Mouse (Mus musculus) ES-E14 (cell line): ENCODE results near the gene Zfp628. TPM values are rescaled to one million over a fixed set of nuclear protein-coding genes. Genes with fewer than 3 reads are reported as not detected.

Source experiments
- DNase-seq: peaks from one replicate; pipeline ENCODE4 v3.0.0-alpha.2; 2013; ENCODE audit warnings: low read depth, low spot score
- H3K27ac ChIP-seq: 2 replicates; pipeline ENCODE4 v1.5.1; 2012; ENCODE audit warnings: low read depth, mild to moderate bottlenecking, low read length, moderate library complexity, mixed read lengths; ENCODE audit not compliant: poor library complexity, insufficient read depth, severe bottlenecking
- H3K36me3 ChIP-seq: 2 replicates; pipeline ENCODE4 v1.6.1; 2012; ENCODE audit warnings: mild to moderate bottlenecking, low read length, moderate library complexity, mixed read lengths; ENCODE audit not compliant: control insufficient read depth, poor library complexity, insufficient read depth, severe bottlenecking
- H3K4me1 ChIP-seq, 2 experiments: fragments of 150-350 bp in 1 of 2; sonication (generic) in 1 of 2; 2 replicates each; pipeline ENCODE4 v1.6.1; 2012; ENCODE audit warnings: low read length in 2 of 2, mild to moderate bottlenecking in 1 of 2, mixed read lengths in 1 of 2; ENCODE audit not compliant: control insufficient read depth in 2 of 2, insufficient read depth in 2 of 2, poor library complexity in 1 of 2
- H3K4me3 ChIP-seq, 2 experiments: fragments of 150-350 bp in 1 of 2; sonication (generic) in 1 of 2; 2 replicates each; pipeline ENCODE4 v1.5.1; 2012; ENCODE audit warnings: low read length in 2 of 2, low read depth in 1 of 2, mild to moderate bottlenecking in 1 of 2, mixed read lengths in 1 of 2; ENCODE audit not compliant: insufficient read depth in 1 of 2, poor library complexity in 1 of 2, severe bottlenecking in 1 of 2
- H3K9ac ChIP-seq: 2 replicates; pipeline ENCODE4 v1.6.1; 2012; ENCODE audit warnings: low read depth, mild to moderate bottlenecking, low read length, mixed read lengths; ENCODE audit not compliant: poor library complexity, insufficient read depth, severe bottlenecking
- H3K9me3 ChIP-seq: fragments of 150-350 bp; sonication (generic); 2 replicates; pipeline ENCODE4 v1.6.1; 2012; ENCODE audit warnings: low read depth, mild to moderate bottlenecking, low read length; ENCODE audit not compliant: control insufficient read depth, insufficient read depth
- CHD2 ChIP-seq: IDR thresholded peaks from 2 replicates; pipeline ENCODE4 v1.6.1; 2014; ENCODE audit warnings: mild to moderate bottlenecking, low read depth, low read length, inconsistent platforms
- HCFC1 ChIP-seq: IDR thresholded peaks from 2 replicates; pipeline ENCODE4 v1.6.1; 2012; ENCODE audit warnings: low read length, inconsistent platforms, borderline replicate concordance; ENCODE audit not compliant: insufficient read depth
- MAFK ChIP-seq: IDR thresholded peaks from 2 replicates; pipeline ENCODE4 v1.6.1; 2014; ENCODE audit warnings: mild to moderate bottlenecking, low read depth, low read length, inconsistent platforms; ENCODE audit not compliant: insufficient read depth
- ZC3H11A ChIP-seq: IDR thresholded peaks from 2 replicates; pipeline ENCODE4 v1.6.1; 2012; ENCODE audit warnings: low read depth, mild to moderate bottlenecking, inconsistent platforms, low read length, borderline replicate concordance
- ZNF384 ChIP-seq: IDR thresholded peaks from 2 replicates; pipeline ENCODE4 v1.6.1; 2012; ENCODE audit warnings: low read depth, low read length, inconsistent platforms
- in situ Hi-C, 2 experiments: fragments of 600-800 bp; cut with MboI; formaldehyde crosslinking; loops; one replicate each; pipeline ENCODE4 v1.15.1; 2025; ENCODE audit warnings: low sequenced_read_pairs in 2 of 2, inconsistent platforms in 1 of 2; ENCODE audit not compliant: unreplicated experiment in 2 of 2
- total RNA-seq: library from RNA; depleted of rRNA; stranded (reverse); fragments of 300-350 nt; gene quantifications from 2 replicates; pipeline ENCODE4 v1.2.3, GENCODE M21; 2012; rRNA removed

The Zfp628 gene
- total RNA-seq, 1 experiment = 4.0 TPM

- no peaks in the 10 kb centered on the region for H3K36me3 ChIP-seq
- no peak overlapping the region for H3K9ac ChIP-seq
- in situ Hi-C loops = no loop called here
- no peak for DNase-seq
- no peaks in the 10 kb centered on the region for H3K9me3 ChIP-seq
- no peak overlapping the region for H3K27ac ChIP-seq
- TF ChIP-seq HCFC1 (no peak), MAFK (no peak), ZNF384 (no peak), ZC3H11A (no peak), CHD2 (no peak)
- H3K4me1 ChIP-seq = no peaks in the 10 kb centered on the region
- H3K4me3 ChIP-seq = no peak overlapping the region
Measured at GRCm38 (mm10) chr7:4957361-4957760, 42.3 kb downstream of the Zfp628 start.

DNA sequence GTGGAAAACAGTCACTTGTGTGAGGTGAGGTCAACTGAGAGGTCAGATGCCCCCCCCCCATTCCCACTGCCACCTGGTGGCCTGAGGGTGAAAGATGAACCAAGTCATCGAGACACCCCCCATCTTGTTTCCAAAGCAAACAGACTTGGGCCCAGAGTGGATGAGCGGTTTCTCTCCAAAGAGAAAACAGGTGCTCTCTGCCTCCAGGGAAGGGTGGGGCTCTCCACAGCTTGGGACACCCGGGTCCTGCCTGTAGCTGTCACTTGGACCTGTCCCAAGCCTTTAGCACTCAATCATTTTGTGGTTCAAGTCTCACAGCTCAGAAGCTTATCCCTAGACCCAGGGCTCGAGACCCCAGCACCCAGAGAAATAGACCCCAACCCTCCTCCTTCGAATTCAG is 48.5 kb downstream of the Zfp628 start:
- in situ Hi-C loops = no loop called here
- Histone ChIP-seq H3K9me3 (no peaks in the 10 kb centered on the region), H3K4me3 (no peak overlapping the region), H3K4me1 (peaks cover 0 to 6% of the 10 kb centered on the region in 2 experiments; a peak in 1 of 4 replicates), H3K36me3 (no peaks in the 10 kb centered on the region), H3K9ac (no peak overlapping the region), H3K27ac (no peak overlapping the region)
- TF ChIP-seq CHD2 = no peak
- no peak for TF ChIP-seq MAFK
- TF ChIP-seq HCFC1 = no peak
- TF ChIP-seq ZNF384 = no peak
- TF ChIP-seq ZC3H11A = no peak
- DNase-seq = no peak

GRCm38 (mm10) chr7:4964272-4964671 is 49.3 kb downstream of the Zfp628 start, which contains the start of gene Sbk2:
Gene Sbk2, minus strand, starts transcription at chr7:4964406.
- no peaks in the 10 kb centered on the region for H3K9me3 ChIP-seq
- peak; percentile 77 for DNase-seq
- H3K27ac ChIP-seq = no peak within 1 kb of the TSS
- TF ChIP-seq ZNF384 (no peak), MAFK (no peak), ZC3H11A (no peak), HCFC1 (no peak), CHD2 (no peak)
- H3K36me3 ChIP-seq = no peaks in the 10 kb centered on the region
- H3K4me3 ChIP-seq = no peak within 1 kb of the TSS
- H3K9ac ChIP-seq = no peak within 1 kb of the TSS
- in situ Hi-C loops = no loop called here
- peaks cover 0 to 6% of the 10 kb centered on the region in 2 experiments; a peak in 1 of 4 replicates for H3K4me1 ChIP-seq

DNA sequence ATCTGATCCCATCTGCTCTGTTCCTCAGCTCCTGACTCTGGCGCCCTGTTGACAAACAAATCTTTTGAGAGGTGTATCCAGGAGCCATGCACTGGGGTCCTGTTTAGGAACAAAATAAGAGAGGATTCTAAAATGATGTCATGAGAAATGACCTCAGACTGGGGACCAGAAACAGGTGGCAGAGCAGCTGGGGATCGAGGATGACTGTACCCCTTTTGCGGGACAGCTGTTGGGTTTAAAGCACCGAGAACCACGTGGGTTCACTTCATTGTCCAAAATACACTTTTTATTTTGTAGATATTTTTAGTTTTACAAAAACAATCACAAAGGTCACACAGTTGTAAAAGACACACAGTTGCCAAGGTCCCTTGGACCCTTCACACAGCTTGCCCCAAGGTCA is 50.0 kb downstream of the Zfp628 start:
- no peaks in the 10 kb centered on the region for H3K36me3 ChIP-seq
- H3K9me3 ChIP-seq = no peaks in the 10 kb centered on the region
- no peak overlapping the region for H3K4me3 ChIP-seq
- TF ChIP-seq CHD2 (no peak), MAFK (no peak), ZNF384 (no peak), HCFC1 (no peak), ZC3H11A (no peak)
- no peak overlapping the region for H3K27ac ChIP-seq
- no peak overlapping the region for H3K9ac ChIP-seq
- peaks cover 0 to 6% of the 10 kb centered on the region in 2 experiments; a peak in 1 of 4 replicates for H3K4me1 ChIP-seq
- in situ Hi-C loops = no loop called here
- DNase-seq = no peak

DNA sequence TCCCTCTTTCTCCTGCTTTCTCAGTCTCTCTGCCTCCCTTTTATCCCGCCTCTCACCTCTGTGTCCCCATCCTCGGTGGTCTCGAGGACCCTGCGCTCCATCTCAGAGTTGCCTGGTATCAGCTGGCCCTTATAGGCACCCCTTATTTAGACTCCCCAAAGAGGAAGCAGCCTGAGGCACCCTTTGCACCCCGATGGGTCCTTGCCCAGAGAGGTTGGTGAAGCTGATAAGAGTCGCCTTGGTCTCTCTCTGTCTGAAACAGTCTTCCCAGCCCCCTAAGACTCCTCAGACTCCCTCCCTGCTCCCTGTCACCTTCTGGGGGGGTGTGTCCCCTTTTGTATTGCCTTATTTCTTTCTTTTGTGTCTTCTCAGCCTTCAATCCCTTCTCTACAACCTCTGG is 56.1 kb downstream of the Zfp628 start, which contains the start of gene Sbk3:
Gene Sbk3, minus strand, starts transcription at position 101 of the 400 bp plus-strand sequence.
- TF ChIP-seq CHD2 (no peak), ZC3H11A (no peak), ZNF384 (no peak), MAFK (no peak), HCFC1 (no peak)
- Histone ChIP-seq H3K9me3 (no peaks in the 10 kb centered on the region), H3K36me3 (no peaks in the 10 kb centered on the region), H3K4me1 (no peaks in the 10 kb centered on the region), H3K9ac (no peak within 1 kb of the TSS), H3K4me3 (no peak within 1 kb of the TSS), H3K27ac (no peak within 1 kb of the TSS)
- in situ Hi-C loops = no loop called here
- no peak for DNase-seq

Other genes with a start within 250 kb of the Zfp628 start
- gene Hspbp1, start 230.1 kb upstream of the Zfp628 start, total RNA-seq = 56.6 and 61.2 TPM in 2 replicates
- gene Brsk1, start 224.6 kb upstream of the Zfp628 start, total RNA-seq = 20.7 and 26.2 TPM in 2 replicates
- gene Tmem150b, start 190.0 kb upstream of the Zfp628 start, total RNA-seq = 0.53 and 0.94 TPM in 2 replicates
- 68.4 and 121 TPM in 2 replicates for gene Kmt5c, start 175.1 kb upstream of the Zfp628 start, total RNA-seq
- 46.4 and 130 TPM in 2 replicates for gene Cox6b2, start 162.1 kb upstream of the Zfp628 start, total RNA-seq
- 0.11 TPM in 1 of 2 replicates, not detected in the other for gene Fam71e2, start 143.9 kb upstream of the Zfp628 start, total RNA-seq
- gene Il11, start 132.4 kb upstream of the Zfp628 start, total RNA-seq = 1.2 and 2.1 TPM in 2 replicates
- gene Tmem190, start 132.3 kb upstream of the Zfp628 start, total RNA-seq = not detected in 2 replicates
- gene Tmem238, start 125.6 kb upstream of the Zfp628 start, total RNA-seq = 13.0 and 27.7 TPM in 2 replicates
- 1,352 and 1,377 TPM in 2 replicates for gene Rpl28, start 122.3 kb upstream of the Zfp628 start, total RNA-seq
- 461 and 499 TPM in 2 replicates for gene Ube2s, start 102.6 kb upstream of the Zfp628 start, total RNA-seq
- 6.9 and 8.4 TPM in 2 replicates for gene Shisa7, start 70.5 kb upstream of the Zfp628 start, total RNA-seq
- 3.5 and 3.7 TPM in 2 replicates for gene Isoc2b, start 45.0 kb upstream of the Zfp628 start, total RNA-seq
- gene Isoc2a, start 38.1 kb upstream of the Zfp628 start, total RNA-seq = 13.0 and 16.1 TPM in 2 replicates
- gene Gm36210, start 8.7 kb upstream of the Zfp628 start, total RNA-seq = 1.6 and 2.2 TPM in 2 replicates
- 1.2 and 1.7 TPM in 2 replicates for gene Nat14, start 6.8 kb downstream of the Zfp628 start, total RNA-seq
- gene Ssc5d, start 10.6 kb downstream of the Zfp628 start, total RNA-seq = 0.94 and 1.3 TPM in 2 replicates
- 0.22 and 0.95 TPM in 2 replicates for gene Sbk2, start 49.2 kb downstream of the Zfp628 start, total RNA-seq
- not detected in 2 replicates for gene Sbk3, start 56.0 kb downstream of the Zfp628 start, total RNA-seq
- gene Zfp579, start 80.9 kb downstream of the Zfp628 start, total RNA-seq = 2.9 and 3.4 TPM in 2 replicates
- 2.6 and 3.9 TPM in 2 replicates for gene Zfp524, start 99.2 kb downstream of the Zfp628 start, total RNA-seq
- gene Fiz1, start 99.5 kb downstream of the Zfp628 start, total RNA-seq = 45.9 and 47.4 TPM in 2 replicates
- not detected in 2 replicates for gene Gm44973, start 100.3 kb downstream of the Zfp628 start, total RNA-seq
- 12.9 and 18.4 TPM in 2 replicates for gene Zfp865, start 105.2 kb downstream of the Zfp628 start, total RNA-seq
- gene Ccdc106, start 105.3 kb downstream of the Zfp628 start, total RNA-seq = 7.5 and 11.2 TPM in 2 replicates
- gene 4632433K11Rik, start 118.9 kb downstream of the Zfp628 start, total RNA-seq = not detected in 2 replicates
- gene Zfp784, start 123.2 kb downstream of the Zfp628 start, total RNA-seq = 0.58 and 0.71 TPM in 2 replicates
- gene Zfp580, start 136.3 kb downstream of the Zfp628 start, total RNA-seq = 2.6 and 3.3 TPM in 2 replicates
- 222 and 262 TPM in 2 replicates for gene U2af2, start 146.9 kb downstream of the Zfp628 start, total RNA-seq
- 51.8 and 59.1 TPM in 2 replicates for gene Epn1, start 165.0 kb downstream of the Zfp628 start, total RNA-seq
- gene Rfpl4, start 201.7 kb downstream of the Zfp628 start, total RNA-seq = not detected in 2 replicates
- 0.27 and 0.32 TPM in 2 replicates for gene Rasl2-9, start 210.7 kb downstream of the Zfp628 start, total RNA-seq
- gene Vmn1r55, start 234.5 kb downstream of the Zfp628 start, total RNA-seq = not detected in 2 replicates